Mouse (Mus musculus): ENCODE data around the gene Hsd17b11. TPM values are rescaled to one million over a fixed set of nuclear protein-coding genes. Genes with fewer than 3 reads are reported as not detected.

Hsd17b11 gene
- 48.7 and 55.3 TPM in 2 replicates for polyA plus RNA-seq (2015; fragmentation: Nextera tagmentation; extraction: Ambion mirVana)

GRCm38 (mm10) chr5:104021597-104022378 is at the start of gene Hsd17b11:
Gene Hsd17b11, minus strand, starts transcription at chr5:104021919.
- peak within 1 kb of the TSS; percentile 87 for H3K27ac ChIP-seq (ENCODE audit: low read depth, low read length)
- peak within 1 kb of the TSS; percentile 65 for H3K9ac ChIP-seq (ENCODE audit: low read depth, low read length)
- ATAC-seq = peak; percentile 89
- TF ChIP-seq CTCF (IDR thresholded peaks at IDR 0.05; ENCODE audit: low read depth) = peak; percentile 38
- H3K4me2 ChIP-seq (replicated peaks; ENCODE audit: low read depth) = peak within 1 kb of the TSS; percentile 72
- WGBS = under 1% methylated on average over 31 of the region's 31 CpGs
- H3K27me3 ChIP-seq (replicated peaks; ENCODE audit: control insufficient read depth, insufficient read depth, low read length) = no peaks in the 10 kb centered on the region
- no peaks in the 10 kb centered on the region for H3K9me3 ChIP-seq (ENCODE audit: control insufficient read depth)
- H3K4me1 ChIP-seq (replicated peaks; ENCODE audit: control insufficient read depth, insufficient read depth, low read length) = peaks cover 3% of the 10 kb centered on the region
- H3K36me3 ChIP-seq (ENCODE audit: control insufficient read depth, insufficient read depth) = peaks cover 14% of the 10 kb centered on the region
- peak within 1 kb of the TSS; percentile 52 for H3K4me3 ChIP-seq (ENCODE audit: low read depth, low read length)

DNA sequence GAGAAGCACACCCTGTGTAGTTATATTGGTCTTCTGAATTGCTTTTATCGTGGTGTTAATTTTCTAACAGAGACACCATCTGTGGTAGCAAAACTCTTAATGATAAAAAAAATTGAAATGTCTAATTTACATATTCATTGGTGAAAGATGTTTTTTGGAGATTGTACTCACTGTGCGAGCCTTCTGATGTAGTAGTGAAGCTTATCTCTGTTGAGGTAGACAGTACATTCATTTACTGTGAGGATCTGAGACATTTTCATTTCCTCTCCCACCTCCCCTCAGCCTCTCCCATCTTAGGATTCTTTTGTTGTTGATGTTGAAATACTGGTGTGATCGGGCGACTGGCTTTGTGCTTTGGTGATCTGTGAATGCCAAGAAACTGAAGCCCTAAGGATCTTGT is 49.3 kb upstream of the Hsd17b11 start:
- Histone ChIP-seq H3K9me3 (ENCODE audit: control insufficient read depth) (no peaks in the 10 kb centered on the region), H3K27me3 (replicated peaks; ENCODE audit: control insufficient read depth, insufficient read depth, low read length) (no peaks in the 10 kb centered on the region), H3K4me3 (ENCODE audit: low read depth, low read length) (no peak overlapping the region), H3K36me3 (ENCODE audit: control insufficient read depth, insufficient read depth) (no peaks in the 10 kb centered on the region), H3K9ac (ENCODE audit: low read depth, low read length) (no peak overlapping the region), H3K4me2 (replicated peaks; ENCODE audit: low read depth) (no peak overlapping the region), H3K4me1 (replicated peaks; ENCODE audit: control insufficient read depth, insufficient read depth, low read length) (no peaks in the 10 kb centered on the region), H3K27ac (ENCODE audit: low read depth, low read length) (no peak overlapping the region)
- no peak for TF ChIP-seq CTCF (IDR thresholded peaks at IDR 0.05; ENCODE audit: low read depth)
- no peak for ATAC-seq
- 87% methylated on average over 4 of the region's 4 CpGs for WGBS

GRCm38 (mm10) chr5:104068751-104069150 is 47.0 kb upstream of the Hsd17b11 start:
- Histone ChIP-seq H3K4me3 (ENCODE audit: low read depth, low read length) (no peak overlapping the region), H3K27ac (ENCODE audit: low read depth, low read length) (no peak overlapping the region), H3K4me1 (replicated peaks; ENCODE audit: control insufficient read depth, insufficient read depth, low read length) (no peaks in the 10 kb centered on the region), H3K27me3 (replicated peaks; ENCODE audit: control insufficient read depth, insufficient read depth, low read length) (no peaks in the 10 kb centered on the region), H3K4me2 (replicated peaks; ENCODE audit: low read depth) (no peak overlapping the region), H3K9me3 (ENCODE audit: control insufficient read depth) (no peaks in the 10 kb centered on the region), H3K9ac (ENCODE audit: low read depth, low read length) (no peak overlapping the region), H3K36me3 (ENCODE audit: control insufficient read depth, insufficient read depth) (peaks cover 9% of the 10 kb centered on the region)
- WGBS = 89% methylated on average over 7 of the region's 7 CpGs
- TF ChIP-seq CTCF (IDR thresholded peaks at IDR 0.05; ENCODE audit: low read depth) = peak; percentile 82
- ATAC-seq = no peak

- H3K4me1 ChIP-seq (replicated peaks; ENCODE audit: control insufficient read depth, insufficient read depth, low read length) = no peaks in the 10 kb centered on the region
- no peak overlapping the region for H3K4me2 ChIP-seq (replicated peaks; ENCODE audit: low read depth)
- WGBS = 92% methylated on average over 11 of the region's 11 CpGs
- H3K36me3 ChIP-seq (ENCODE audit: control insufficient read depth, insufficient read depth) = peaks cover 46% of the 10 kb centered on the region
- no peak overlapping the region for H3K27ac ChIP-seq (ENCODE audit: low read depth, low read length)
- no peaks in the 10 kb centered on the region for H3K27me3 ChIP-seq (replicated peaks; ENCODE audit: control insufficient read depth, insufficient read depth, low read length)
- H3K9me3 ChIP-seq (ENCODE audit: control insufficient read depth) = no peaks in the 10 kb centered on the region
- no peak overlapping the region for H3K4me3 ChIP-seq (ENCODE audit: low read depth, low read length)
- ATAC-seq = no peak
- no peak overlapping the region for H3K9ac ChIP-seq (ENCODE audit: low read depth, low read length)
- no peak for TF ChIP-seq CTCF (IDR thresholded peaks at IDR 0.05; ENCODE audit: low read depth)
Measured at GRCm38 (mm10) chr5:104062773-104063551, 41.2 kb upstream of the Hsd17b11 start.

DNA sequence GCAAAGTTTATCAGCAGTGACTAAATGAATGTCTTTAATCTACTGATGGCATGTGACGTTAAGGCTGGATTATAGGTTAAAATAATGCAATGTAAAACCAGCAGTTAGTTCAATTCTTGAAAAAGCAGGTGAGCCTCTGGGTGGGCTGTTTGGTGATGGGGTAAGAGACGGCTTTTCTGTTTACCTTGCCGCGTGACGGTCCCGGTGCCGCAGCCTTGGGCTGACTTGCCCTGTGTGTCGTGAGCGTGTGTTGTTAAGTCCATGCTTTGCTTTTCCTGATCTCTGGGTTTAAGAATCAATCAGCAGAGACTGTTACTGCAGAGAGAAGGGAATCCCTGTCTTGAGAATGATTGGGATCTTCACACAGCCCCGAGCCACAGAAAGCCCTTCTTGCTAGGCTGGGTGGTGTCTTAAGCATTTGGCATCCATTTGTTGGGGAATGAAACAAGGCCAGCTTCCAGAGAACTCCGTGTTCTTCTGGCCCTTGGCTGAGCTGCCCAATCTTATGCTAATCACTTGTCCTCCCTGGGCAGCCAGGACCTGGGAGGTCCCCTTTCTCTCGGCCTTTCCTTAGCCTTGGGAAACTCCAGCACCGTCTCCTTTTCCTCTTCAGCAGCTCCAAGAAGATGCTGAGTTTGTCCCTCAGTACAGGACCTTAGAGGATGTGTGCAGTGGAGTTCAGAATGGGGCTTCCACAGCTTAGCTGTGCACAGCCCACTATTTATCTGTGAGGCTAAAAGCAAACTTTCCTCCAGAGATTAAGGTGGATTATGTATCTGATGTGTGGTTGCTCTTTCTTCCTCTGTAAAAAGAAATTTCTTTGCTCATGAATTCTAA is 40.4 kb upstream of the Hsd17b11 start:
- WGBS = 81% methylated on average over 13 of the region's 13 CpGs
- Histone ChIP-seq H3K9me3 (ENCODE audit: control insufficient read depth) (no peaks in the 10 kb centered on the region), H3K27ac (ENCODE audit: low read depth, low read length) (no peak overlapping the region)

More for the DNA sequence above, 40.4 kb upstream of the Hsd17b11 start:
- no peak overlapping the region for H3K4me2 ChIP-seq (replicated peaks; ENCODE audit: low read depth)
- no peaks in the 10 kb centered on the region for H3K27me3 ChIP-seq (replicated peaks; ENCODE audit: control insufficient read depth, insufficient read depth, low read length)
- no peak for TF ChIP-seq CTCF (IDR thresholded peaks at IDR 0.05; ENCODE audit: low read depth)
- peaks cover 46% of the 10 kb centered on the region for H3K36me3 ChIP-seq (ENCODE audit: control insufficient read depth, insufficient read depth)
- ATAC-seq = no peak
- no peaks in the 10 kb centered on the region for H3K4me1 ChIP-seq (replicated peaks; ENCODE audit: control insufficient read depth, insufficient read depth, low read length)
- no peak overlapping the region for H3K4me3 ChIP-seq (ENCODE audit: low read depth, low read length)
- H3K9ac ChIP-seq (ENCODE audit: low read depth, low read length) = no peak overlapping the region

All from intestine, postnatal 0 days (tissue).